Mouse (Mus musculus): ENCODE results near the gene Nckap5. TPM values are rescaled to one million over a fixed set of nuclear protein-coding genes. Genes with fewer than 3 reads are reported as not detected.
"Not testable (repeated sequence)": the region's sequence is repeated elsewhere in the genome, so short reads cannot be mapped to it uniquely, and the experiment has no call there.

The Nckap5 gene
- total and polyA plus RNA-seq, 2 experiments from 2014 or later = 6.6 to 10.2 TPM

DNA sequence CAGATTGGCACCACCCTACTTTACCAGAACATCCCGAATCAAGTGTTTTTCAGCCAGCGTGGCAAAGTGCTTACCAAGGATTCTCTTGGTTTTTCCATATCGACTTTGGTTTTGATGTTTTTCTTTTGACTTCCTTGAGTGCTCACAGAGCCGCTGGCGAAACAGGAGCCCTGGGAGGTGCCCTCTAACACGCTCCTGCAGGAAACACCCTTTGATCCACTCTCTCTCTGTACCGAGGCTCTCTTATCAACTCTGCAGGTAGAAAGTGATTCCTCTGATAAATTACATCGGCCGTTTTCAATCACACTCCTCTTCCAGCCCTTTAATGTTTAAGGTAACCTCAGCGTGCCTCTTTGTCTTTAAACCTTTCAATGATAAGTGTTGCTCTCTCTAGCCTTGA, 807.6 kb downstream of the Nckap5 start:
- H3K27ac ChIP-seq = no peak overlapping the region

GRCm38 (mm10) chr1:126018654-126019053, 811.9 kb downstream of the Nckap5 start:
- not testable (repeated sequence) for DNase-seq (ENCODE audit: low spot score); H3K36me3 ChIP-seq (ENCODE audit: insufficient read depth, low read length); H3K4me1 ChIP-seq (ENCODE audit: insufficient read depth, low read length); H3K27ac ChIP-seq; H3K9me3 ChIP-seq (ENCODE audit: low read length); ATAC-seq; H3K4me3 ChIP-seq (ENCODE audit: low read length); H3K9ac ChIP-seq (replicated peaks; ENCODE audit: low read length); H3K27me3 ChIP-seq (ENCODE audit: insufficient read depth, low read length); H3K4me2 ChIP-seq (ENCODE audit: low read depth, low read length)
- WGBS = 64% methylated on average over 6 of the region's 6 CpGs

More for the DNA sequence above, 807.6 kb downstream of the Nckap5 start:
- H3K36me3 ChIP-seq (ENCODE audit: insufficient read depth, low read length) = no peaks in the 10 kb centered on the region
- ATAC-seq (no peak), DNase-seq (ENCODE audit: low spot score) (no peak)
- H3K4me3 ChIP-seq (ENCODE audit: low read length) = no peak overlapping the region
- H3K4me1 ChIP-seq (ENCODE audit: insufficient read depth, low read length) = no peaks in the 10 kb centered on the region
- H3K27me3 ChIP-seq (ENCODE audit: insufficient read depth, low read length) = no peaks in the 10 kb centered on the region
- H3K9ac ChIP-seq (replicated peaks; ENCODE audit: low read length) = no peak overlapping the region
- TF ChIP-seq CTCF (IDR thresholded peaks at IDR 0.05; ENCODE audit: low read depth) = no peak
- H3K4me2 ChIP-seq (ENCODE audit: low read depth, low read length) = no peak overlapping the region
- WGBS = 80% methylated on average over 10 of the region's 10 CpGs
- H3K9me3 ChIP-seq (ENCODE audit: low read length) = no peaks in the 10 kb centered on the region

DNA sequence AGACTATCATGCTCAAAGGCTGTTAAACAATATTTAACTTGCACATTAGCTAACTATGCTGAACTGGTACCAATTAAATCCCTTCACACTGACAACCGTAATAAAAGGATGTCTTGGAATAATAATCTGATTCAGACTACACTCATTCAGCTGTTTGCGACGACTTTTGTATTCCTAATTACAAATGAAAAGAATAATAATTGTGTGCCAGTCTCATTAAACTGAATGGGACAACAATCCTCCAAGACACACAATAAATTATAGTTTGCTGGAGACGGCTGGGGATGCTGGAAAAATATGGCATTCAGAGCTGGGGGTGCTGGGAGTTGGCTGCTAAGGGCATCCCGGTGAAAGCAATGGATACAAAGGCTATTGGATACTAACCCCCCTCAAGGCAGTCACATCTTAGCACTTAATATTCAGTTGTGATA, 818.9 kb downstream of the Nckap5 start:
- Histone ChIP-seq H3K4me2 (ENCODE audit: low read depth, low read length) (no peak overlapping the region), H3K27ac (no peak overlapping the region), H3K4me1 (ENCODE audit: insufficient read depth, low read length) (no peaks in the 10 kb centered on the region), H3K27me3 (ENCODE audit: insufficient read depth, low read length) (no peaks in the 10 kb centered on the region), H3K9me3 (ENCODE audit: low read length) (no peaks in the 10 kb centered on the region), H3K9ac (replicated peaks; ENCODE audit: low read length) (no peak overlapping the region), H3K36me3 (ENCODE audit: insufficient read depth, low read length) (no peaks in the 10 kb centered on the region), H3K4me3 (ENCODE audit: low read length) (no peak overlapping the region)
- ATAC-seq (no peak), DNase-seq (ENCODE audit: low spot score) (no peak)
- TF ChIP-seq CTCF (IDR thresholded peaks at IDR 0.05; ENCODE audit: low read depth) = no peak
- 58% methylated on average over 5 of the region's 5 CpGs for WGBS

DNA sequence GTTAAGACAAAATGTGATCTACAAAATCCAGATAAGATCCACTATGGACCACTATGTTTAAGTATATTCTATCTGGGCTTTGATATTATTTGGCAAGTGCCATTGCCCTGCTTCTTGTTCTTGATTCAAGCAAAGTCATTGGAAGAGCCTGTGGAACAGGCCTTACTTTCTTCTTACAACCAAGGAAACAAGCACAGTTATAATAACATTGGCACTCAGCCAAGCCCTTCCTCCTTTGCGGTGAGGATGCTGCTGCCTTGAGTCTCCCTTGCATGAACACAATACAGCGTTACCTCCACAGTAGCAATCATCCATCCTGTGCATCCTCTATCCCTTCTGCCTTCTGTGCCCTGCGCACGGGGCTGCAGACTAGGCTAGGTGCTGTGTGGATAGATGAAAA, 823.0 kb downstream of the Nckap5 start:
- no peak overlapping the region for H3K9ac ChIP-seq (replicated peaks; ENCODE audit: low read length)
- no peaks in the 10 kb centered on the region for H3K27me3 ChIP-seq (ENCODE audit: insufficient read depth, low read length)
- no peaks in the 10 kb centered on the region for H3K36me3 ChIP-seq (ENCODE audit: insufficient read depth, low read length)
- DNase-seq (ENCODE audit: low spot score) = no peak
- H3K4me1 ChIP-seq (ENCODE audit: insufficient read depth, low read length) = no peaks in the 10 kb centered on the region
- H3K27ac ChIP-seq = no peak overlapping the region
- 68% methylated on average over 4 of the region's 4 CpGs for WGBS
- no peak overlapping the region for H3K4me2 ChIP-seq (ENCODE audit: low read depth, low read length)
- TF ChIP-seq CTCF (IDR thresholded peaks at IDR 0.05; ENCODE audit: low read depth) = no peak
- H3K4me3 ChIP-seq (ENCODE audit: low read length) = no peak overlapping the region
- H3K9me3 ChIP-seq (ENCODE audit: low read length) = no peaks in the 10 kb centered on the region
- ATAC-seq = no peak

DNA sequence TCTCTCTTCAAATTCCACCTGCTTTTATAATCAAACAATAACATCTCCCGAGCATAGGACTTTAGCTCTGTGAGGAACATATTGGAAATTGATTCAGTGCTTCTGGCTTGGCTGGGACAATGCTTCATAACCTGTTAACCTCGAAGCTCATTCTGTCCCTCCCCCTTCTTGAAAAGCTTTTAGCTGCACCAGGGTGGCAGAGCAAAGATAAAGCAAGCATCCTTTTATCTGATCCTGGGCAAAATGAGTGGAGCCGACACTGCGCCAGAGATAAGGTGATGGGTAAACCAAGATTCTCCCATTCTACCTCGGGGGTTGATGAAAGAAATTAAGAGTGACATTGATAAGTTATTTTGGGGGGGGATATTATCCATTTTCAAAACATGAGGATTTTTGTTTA, 824.9 kb downstream of the Nckap5 start:
- H3K4me2 ChIP-seq (ENCODE audit: low read depth, low read length) = no peak overlapping the region
- no peak overlapping the region for H3K9ac ChIP-seq (replicated peaks; ENCODE audit: low read length)
- no peak for ATAC-seq
- H3K4me1 ChIP-seq (ENCODE audit: insufficient read depth, low read length) = no peaks in the 10 kb centered on the region
- no peak overlapping the region for H3K27ac ChIP-seq
- no peak overlapping the region for H3K4me3 ChIP-seq (ENCODE audit: low read length)
- DNase-seq (ENCODE audit: low spot score) = no peak
- H3K9me3 ChIP-seq (ENCODE audit: low read length) = no peaks in the 10 kb centered on the region
- H3K27me3 ChIP-seq (ENCODE audit: insufficient read depth, low read length) = no peaks in the 10 kb centered on the region
- 69% methylated on average over 5 of the region's 5 CpGs for WGBS
- H3K36me3 ChIP-seq (ENCODE audit: insufficient read depth, low read length) = no peaks in the 10 kb centered on the region
- TF ChIP-seq CTCF (IDR thresholded peaks at IDR 0.05; ENCODE audit: low read depth) = no peak

- no peak overlapping the region for H3K27ac ChIP-seq
- H3K27me3 ChIP-seq (ENCODE audit: insufficient read depth, low read length) = no peaks in the 10 kb centered on the region
- DNase-seq (ENCODE audit: low spot score) (peak; percentile 20), ATAC-seq (peak; percentile 49; the same call in 1 of the 2 replicates)
- no peak for TF ChIP-seq CTCF (IDR thresholded peaks at IDR 0.05; ENCODE audit: low read depth)
- no peak overlapping the region for H3K4me3 ChIP-seq (ENCODE audit: low read length)
- no peak overlapping the region for H3K4me2 ChIP-seq (ENCODE audit: low read depth, low read length)
- H3K36me3 ChIP-seq (ENCODE audit: insufficient read depth, low read length) = no peaks in the 10 kb centered on the region
- no peaks in the 10 kb centered on the region for H3K9me3 ChIP-seq (ENCODE audit: low read length)
- 36% methylated on average over 3 of the region's 3 CpGs for WGBS
- H3K9ac ChIP-seq (replicated peaks; ENCODE audit: low read length) = no peak overlapping the region
- 0 out of 2 replicates have a peak, but pooled peaks cover 4% of the 10 kb centered on the region for H3K4me1 ChIP-seq (ENCODE audit: insufficient read depth, low read length)
These were observed 834.1 kb downstream of the Nckap5 start for GRCm38 (mm10) chr1:125996540-125996939.

DNA sequence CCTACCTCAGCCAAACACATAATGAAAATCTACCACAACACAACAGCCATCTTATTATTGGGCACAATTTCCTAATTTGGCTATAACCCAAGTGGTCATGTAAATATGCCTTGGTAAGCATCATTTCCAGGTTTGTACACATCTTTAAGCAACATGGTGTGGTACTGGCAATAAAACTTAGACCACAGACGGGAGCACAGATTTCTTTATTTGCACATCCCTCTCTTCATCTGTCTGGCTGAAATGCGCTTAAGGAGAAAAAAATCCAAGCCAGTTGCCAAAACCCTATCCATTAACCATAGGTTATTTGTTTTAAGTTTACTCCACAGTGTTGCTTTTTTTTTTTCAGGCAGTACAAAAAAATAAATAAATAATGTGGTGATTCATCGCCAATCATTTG, 842.8 kb downstream of the Nckap5 start:
- no peaks in the 10 kb centered on the region for H3K4me1 ChIP-seq (ENCODE audit: insufficient read depth, low read length)
- H3K27ac ChIP-seq = no peak overlapping the region
- H3K4me3 ChIP-seq (ENCODE audit: low read length) = no peak overlapping the region
- no peaks in the 10 kb centered on the region for H3K9me3 ChIP-seq (ENCODE audit: low read length)
- DNase-seq (ENCODE audit: low spot score) (no peak), ATAC-seq (no peak)
- H3K4me2 ChIP-seq (ENCODE audit: low read depth, low read length) = no peak overlapping the region
- H3K9ac ChIP-seq (replicated peaks; ENCODE audit: low read length) = no peak overlapping the region
- H3K27me3 ChIP-seq (ENCODE audit: insufficient read depth, low read length) = no peaks in the 10 kb centered on the region
- TF ChIP-seq CTCF (IDR thresholded peaks at IDR 0.05; ENCODE audit: low read depth) = no peak
- no peaks in the 10 kb centered on the region for H3K36me3 ChIP-seq (ENCODE audit: insufficient read depth, low read length)
- WGBS = 79% methylated on average over 3 of the region's 3 CpGs

All from hindbrain, postnatal 0 days (tissue).